Mouse (Mus musculus) G1E (cell line): ENCODE data around the gene Unc50. TPM values are rescaled to one million over a fixed set of nuclear protein-coding genes. Genes with fewer than 3 reads are reported as not detected.

ENCODE experiments used
- ATAC-seq: 2 replicates; pipeline ENCODE4 v1.8.0; 2016; ENCODE audit warnings: mild to moderate bottlenecking; ENCODE audit not compliant: insufficient number of reproducible peaks, poor library complexity, low FRiP score, severe bottlenecking; ENCODE audit errors: extremely low read depth
- DNase-seq: peaks from one replicate; pipeline ENCODE4 v3.0.0; 2012; ENCODE audit warnings: low spot score
- H3K27me3 ChIP-seq: 2 replicates; pipeline ENCODE4 v1.6.1; 2012; ENCODE audit warnings: mild to moderate bottlenecking, low read length, inconsistent platforms; ENCODE audit not compliant: insufficient read depth
- H3K36me3 ChIP-seq: replicated peaks from 2 replicates; pipeline ENCODE3; 2012; ENCODE audit warnings: mild to moderate bottlenecking, inconsistent platforms
- H3K4me1 ChIP-seq: 2 replicates; pipeline ENCODE4 v1.6.1; 2012; ENCODE audit warnings: low read depth, low read length, inconsistent platforms, mixed read lengths; ENCODE audit not compliant: insufficient read depth
- H3K4me3 ChIP-seq: 2 replicates; pipeline ENCODE4 v1.5.1; 2012; ENCODE audit warnings: low read depth, mild to moderate bottlenecking, inconsistent platforms, low read length, moderate library complexity, mixed read lengths
- H3K9me3 ChIP-seq: replicated peaks from 2 replicates; pipeline ENCODE4 v1.6.1; 2012; ENCODE audit warnings: inconsistent platforms
- CTCF ChIP-seq: IDR thresholded peaks from 2 replicates; pipeline ENCODE4 v1.5.1; 2012; ENCODE audit warnings: low read depth, low read length, inconsistent platforms, mixed read lengths
- GATA1 ChIP-seq: IDR thresholded peaks from 2 replicates; pipeline ENCODE4 v1.6.1; 2012; ENCODE audit warnings: borderline replicate concordance, low read length, inconsistent platforms, mixed read lengths
- GATA2 ChIP-seq: IDR thresholded peaks from 2 replicates; pipeline ENCODE4 v1.6.1; 2012; ENCODE audit warnings: low read depth, low read length, inconsistent platforms, borderline replicate concordance
- POLR2AphosphoS5 ChIP-seq: IDR thresholded peaks from 2 replicates; pipeline ENCODE4 v1.6.1; 2012; ENCODE audit warnings: low read depth, low read length, inconsistent platforms; ENCODE audit not compliant: insufficient replicate concordance
- TAL1 ChIP-seq: conservative IDR thresholded peaks from 2 replicates; pipeline ENCODE4 v1.6.1; 2012; ENCODE audit warnings: low read depth, low read length, inconsistent platforms, mixed read lengths
- polyA plus RNA-seq: library from polyadenylated mRNA; stranded (reverse); fragments of >175 nt; gene quantifications from 2 replicates; pipeline ENCODE4 v1.2.3, GENCODE M21; 2012
- total RNA-seq, 2 experiments: library from RNA; stranded (forward) in 1 of 2; stranded (reverse) in 1 of 2; fragments of 200-1000 nt in 1 of 2; fragments of >200 nt in 1 of 2; fragmentation: Nextera tagmentation in 1 of 2; gene quantifications; 2 replicates each; pipeline ENCODE4 v1.2.3; 2014 to 2017

Gene Unc50
- total and polyA plus RNA-seq, 3 experiments, result 39.7 to 119 (median 44.7) TPM

- peaks cover 89% of the 10 kb centered on the region for H3K4me1 ChIP-seq
- no peak for ATAC-seq
Measured at GRCm38 (mm10) chr1:37474634-37475190, 44.8 kb downstream of the Unc50 start.

GRCm38 (mm10) chr1:37475312-37475711, 45.4 kb downstream of the Unc50 start:
- ATAC-seq, result no peak
- Histone ChIP-seq H3K9me3 (no peaks in the 10 kb centered on the region), H3K4me1 (peaks cover 95% of the 10 kb centered on the region), H3K27me3 (no peaks in the 10 kb centered on the region), H3K4me3 (no peak overlapping the region; the same call in 1 of the 2 replicates), H3K36me3 (peaks cover 44% of the 10 kb centered on the region)
- TF ChIP-seq TAL1 (no peak), GATA2 (no peak), POLR2AphosphoS5 (no peak), GATA1 (no peak), CTCF (no peak)
- DNase-seq, result no peak

More at GRCm38 (mm10) chr1:37474634-37475190, 44.8 kb downstream of the Unc50 start:
- peaks cover 48% of the 10 kb centered on the region for H3K36me3 ChIP-seq
- TF ChIP-seq GATA2 (no peak), POLR2AphosphoS5 (no peak), CTCF (no peak), TAL1 (no peak), GATA1 (no peak)
- H3K9me3 ChIP-seq, result no peaks in the 10 kb centered on the region
- no peak for DNase-seq
- H3K27me3 ChIP-seq, result no peaks in the 10 kb centered on the region
- no peak overlapping the region; the same call in 1 of the 2 replicates for H3K4me3 ChIP-seq

- no peak for ATAC-seq
- peak overlapping the region; percentile 64; the same call in 1 of the 2 replicates for H3K4me3 ChIP-seq
- DNase-seq, result no peak
- peaks cover 46% of the 10 kb centered on the region for H3K36me3 ChIP-seq
- H3K9me3 ChIP-seq, result peaks cover 2% of the 10 kb centered on the region
- H3K4me1 ChIP-seq, result peaks cover 96% of the 10 kb centered on the region
- TF ChIP-seq GATA2 (no peak), GATA1 (no peak), TAL1 (no peak), CTCF (no peak), POLR2AphosphoS5 (no peak)
- H3K27me3 ChIP-seq, result no peaks in the 10 kb centered on the region
Measured at GRCm38 (mm10) chr1:37477250-37477649, 47.3 kb downstream of the Unc50 start.

- TF ChIP-seq TAL1 (no peak), GATA2 (no peak), CTCF (no peak), POLR2AphosphoS5 (no peak; the same call in 1 of the 2 replicates), GATA1 (no peak)
- H3K36me3 ChIP-seq, result peaks cover 47% of the 10 kb centered on the region
- peak overlapping the region; percentile 64 for H3K4me3 ChIP-seq
- H3K4me1 ChIP-seq, result peaks cover 91% of the 10 kb centered on the region
- ATAC-seq (0 out of 2 replicates have a peak, but pooled peaks have one; percentile 11), DNase-seq (no peak)
- no peaks in the 10 kb centered on the region for H3K27me3 ChIP-seq
- H3K9me3 ChIP-seq, result peaks cover 2% of the 10 kb centered on the region
Measured at GRCm38 (mm10) chr1:37477928-37478327, 48.0 kb downstream of the Unc50 start.

DNA sequence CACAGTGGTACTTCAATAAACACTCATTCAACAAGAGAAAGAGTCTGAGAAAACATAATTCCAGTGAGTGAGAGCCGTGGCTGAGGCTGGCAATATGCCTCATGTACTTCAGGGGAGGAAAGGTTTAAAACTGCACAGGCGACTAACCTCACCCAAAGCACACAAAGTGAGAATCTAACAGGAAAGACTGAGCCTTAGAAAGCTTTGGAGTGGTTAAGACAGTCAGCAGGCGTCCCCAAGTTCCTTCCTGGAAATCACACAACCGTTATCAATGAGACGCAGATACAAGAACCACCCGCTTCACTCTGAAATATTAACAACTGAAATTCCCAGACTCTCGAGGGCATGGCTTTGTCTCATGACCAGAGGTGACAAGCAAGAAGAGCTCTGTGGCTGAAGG, 48.5 kb downstream of the Unc50 start:
- Histone ChIP-seq H3K4me3 (peak overlapping the region; percentile 64), H3K36me3 (peaks cover 45% of the 10 kb centered on the region), H3K9me3 (peaks cover 2% of the 10 kb centered on the region), H3K4me1 (peaks cover 86% of the 10 kb centered on the region), H3K27me3 (no peaks in the 10 kb centered on the region)
- TF ChIP-seq POLR2AphosphoS5 (no peak), TAL1 (peak; percentile 78)
- DNase-seq, result peak; percentile 63
- ATAC-seq, result peak; percentile 54

DNA sequence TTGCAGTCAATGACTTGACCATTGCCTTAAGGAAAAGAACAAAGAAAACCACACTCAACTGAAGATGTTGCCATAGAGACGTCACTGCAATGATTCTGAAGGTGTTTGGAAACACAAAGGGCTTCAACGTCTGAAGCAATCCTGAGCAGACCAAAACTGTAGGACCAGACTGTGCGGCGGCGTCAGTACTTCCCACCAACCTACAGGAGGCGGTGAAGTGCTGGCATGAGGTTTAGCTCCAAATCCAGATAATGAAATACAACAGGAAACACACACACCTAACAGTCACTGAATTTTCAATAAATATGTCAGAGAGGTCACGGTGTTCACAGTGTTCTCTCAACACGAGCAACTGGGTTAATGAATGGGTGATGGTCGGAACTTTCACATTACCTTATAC, 49.1 kb downstream of the Unc50 start:
- Histone ChIP-seq H3K36me3 (peaks cover 46% of the 10 kb centered on the region), H3K4me3 (peak overlapping the region; percentile 31; the same call in 1 of the 2 replicates), H3K27me3 (no peaks in the 10 kb centered on the region), H3K4me1 (peaks cover 80% of the 10 kb centered on the region), H3K9me3 (peaks cover 2% of the 10 kb centered on the region)
- no peak for DNase-seq
- peak; percentile 43; the same call in 1 of the 2 replicates for ATAC-seq
- TF ChIP-seq TAL1 (no peak), CTCF (peak; percentile 80), GATA1 (no peak), GATA2 (no peak), POLR2AphosphoS5 (no peak)
